Mouse (Mus musculus) R1 (cell line): ENCODE results near the gene Hoxa6.
A peak's percentile ranks its signal among the peaks of the same experiment; 100 is the strongest.

Experiments
- DNase-seq: peaks from one replicate; pipeline ENCODE4 v3.0.0-alpha.2; 2018; ENCODE audit warnings: low read depth, low spot score

The Hoxa6 gene

GRCm38 (mm10) chr6:52228475-52229465 lies 20.2 kb upstream of the Hoxa6 start:
- DNase-seq = peak; percentile 35

- no peak for DNase-seq
These were observed 19.1 kb upstream of the Hoxa6 start for GRCm38 (mm10) chr6:52227470-52228222.

- peak; percentile 27 for DNase-seq
These were observed 18.2 kb upstream of the Hoxa6 start for GRCm38 (mm10) chr6:52226569-52227257.

- peak; percentile 59 for DNase-seq
These were observed 17.4 kb upstream of the Hoxa6 start for GRCm38 (mm10) chr6:52225612-52226568.

- DNase-seq = peak; percentile 71
These were observed 16.5 kb upstream of the Hoxa6 start for GRCm38 (mm10) chr6:52224895-52225611.

- DNase-seq = peak; percentile 30
These were observed 15.6 kb upstream of the Hoxa6 start for GRCm38 (mm10) chr6:52223939-52224760.

- DNase-seq = no peak
These were observed 14.2 kb upstream of the Hoxa6 start for GRCm38 (mm10) chr6:52222729-52223128.

GRCm38 (mm10) chr6:52221993-52222685 lies 13.6 kb upstream of the Hoxa6 start:
- DNase-seq = peak; percentile 23

GRCm38 (mm10) chr6:52221337-52221992 lies 12.9 kb upstream of the Hoxa6 start, which contains the start of gene Hoxa7:
Gene Hoxa7 (minus strand): TSS chr6:52221854.
- peak; percentile 88 for DNase-seq

- no peak for DNase-seq
These were observed 12.4 kb upstream of the Hoxa6 start for GRCm38 (mm10) chr6:52220865-52221310.

GRCm38 (mm10) chr6:52220003-52220864 lies 11.7 kb upstream of the Hoxa6 start:
- no peak for DNase-seq

- no peak for DNase-seq
These were observed 10.9 kb upstream of the Hoxa6 start for GRCm38 (mm10) chr6:52219234-52219942.

GRCm38 (mm10) chr6:52218643-52219215 lies 10.2 kb upstream of the Hoxa6 start:
- no peak for DNase-seq

- peak; percentile 53 for DNase-seq
These were observed 9.5 kb upstream of the Hoxa6 start for GRCm38 (mm10) chr6:52217895-52218642.

- peak; percentile 81 for DNase-seq
These were observed 8.9 kb upstream of the Hoxa6 start for GRCm38 (mm10) chr6:52217459-52217768.
